Mouse (Mus musculus) myocyte (in vitro differentiated cells): Measurements from ENCODE around the gene Sh3bp5.
A peak's percentile ranks its signal among the peaks of the same experiment; 100 is the strongest.

Experiments
- E2F4 ChIP-seq: IDR thresholded peaks from one replicate; pipeline ENCODE4 v1.6.1; 2011; ENCODE audit warnings: mild to moderate bottlenecking, control low read depth, moderate library complexity; ENCODE audit not compliant: insufficient read depth
- MAX ChIP-seq: IDR thresholded peaks from one replicate; pipeline ENCODE4 v1.6.1; 2011; ENCODE audit warnings: low read depth, mild to moderate bottlenecking, control low read depth
- MYOG ChIP-seq, 3 experiments: IDR thresholded peaks; one replicate each; pipeline ENCODE4 v1.6.1; 2011; ENCODE audit warnings: control low read depth in 2 of 3, low read depth in 2 of 3, mild to moderate bottlenecking in 2 of 3; ENCODE audit not compliant: insufficient read length in 2 of 3, control insufficient read depth in 1 of 3, insufficient read depth in 1 of 3
- POLR2A ChIP-seq: IDR thresholded peaks from one replicate; pipeline ENCODE4 v1.6.1; 2011; ENCODE audit warnings: low read depth, mild to moderate bottlenecking, control low read depth, moderate library complexity; ENCODE audit not compliant: insufficient read length
- POLR2AphosphoS2 ChIP-seq: IDR thresholded peaks from one replicate; pipeline ENCODE4 v1.6.1; 2011; ENCODE audit warnings: low read depth, control low read depth; ENCODE audit not compliant: insufficient read length
- REST ChIP-seq: IDR thresholded peaks from one replicate; pipeline ENCODE4 v1.6.1; 2011; ENCODE audit warnings: mild to moderate bottlenecking, control low read depth, moderate library complexity; ENCODE audit not compliant: insufficient read depth, insufficient read length
- TCF12 ChIP-seq: IDR thresholded peaks from one replicate; pipeline ENCODE4 v1.6.1; 2011; ENCODE audit warnings: mild to moderate bottlenecking, control low read depth; ENCODE audit not compliant: poor library complexity, insufficient read depth, severe bottlenecking
- USF1 ChIP-seq: IDR thresholded peaks from one replicate; pipeline ENCODE4 v1.6.1; 2011; ENCODE audit warnings: low read depth, mild to moderate bottlenecking, control low read depth, moderate library complexity

GRCm38 (mm10) chr14:31439279-31439678 is 3.4 kb upstream of the Sh3bp5 start:
- TF ChIP-seq REST (no peak), POLR2A (no peak), E2F4 (no peak), TCF12 (no peak), MYOG (IDR thresholded peaks at IDR 0.05; ENCODE audit: control insufficient read depth in 1 of 3, insufficient read depth in 1 of 3, insufficient read length in 2 of 3, low read depth in 2 of 3) (peak in 1 of 3 experiments; percentile 32), USF1 (no peak), MAX (no peak), POLR2AphosphoS2 (no peak)
